Mouse (Mus musculus) midbrain, embryonic 16.5 days (tissue): ENCODE data around the gene Srl. TPM values are rescaled to one million over a fixed set of nuclear protein-coding genes. Genes with fewer than 3 reads are reported as not detected.

ENCODE experiments used
- ATAC-seq: fragments of 200-750 bp; cut with Nextera tagmentation; 2 replicates; pipeline ENCODE4 v1.8.0; 2017; ENCODE audit warnings: moderate TSS enrichment
- H3K27ac ChIP-seq: fragments of 300-500 bp; sonication (generic); 2 replicates; pipeline ENCODE4 v1.5.1; 2014; ENCODE audit warnings: mild to moderate bottlenecking, low read length, mixed read lengths
- H3K27me3 ChIP-seq: fragments of 300-500 bp; sonication (generic); 2 replicates; pipeline ENCODE4 v1.6.1; 2014; ENCODE audit warnings: low read depth, low read length, mixed read lengths; ENCODE audit not compliant: control insufficient read depth, insufficient read depth
- H3K36me3 ChIP-seq: fragments of 300-500 bp; sonication (generic); 2 replicates; pipeline ENCODE4 v1.6.1; 2014; ENCODE audit warnings: mild to moderate bottlenecking, low read length, moderate library complexity, mixed read lengths; ENCODE audit not compliant: control insufficient read depth, insufficient read depth
- H3K4me1 ChIP-seq: fragments of 300-500 bp; sonication (generic); 2 replicates; pipeline ENCODE4 v1.6.1; 2014; ENCODE audit warnings: mild to moderate bottlenecking, low read length, mixed read lengths; ENCODE audit not compliant: control insufficient read depth, insufficient read depth
- H3K4me2 ChIP-seq: fragments of 300-500 bp; sonication (generic); 2 replicates; pipeline ENCODE4 v1.6.1; 2014; ENCODE audit warnings: mild to moderate bottlenecking, low read length, mixed read lengths
- H3K4me3 ChIP-seq: fragments of 300-500 bp; sonication (generic); 2 replicates; pipeline ENCODE4 v1.5.1; 2014; ENCODE audit warnings: low read depth, mild to moderate bottlenecking, low read length, moderate library complexity, mixed read lengths
- H3K9ac ChIP-seq: fragments of 300-500 bp; sonication (generic); 2 replicates; pipeline ENCODE4 v1.6.1; 2014; ENCODE audit warnings: low read depth, low read length, mixed read lengths
- H3K9me3 ChIP-seq: fragments of 300-500 bp; sonication (generic); replicated peaks from 2 replicates; pipeline ENCODE4 v1.6.1; 2014; ENCODE audit warnings: mild to moderate bottlenecking, low read length, mixed read lengths; ENCODE audit not compliant: control insufficient read depth, poor library complexity, severe bottlenecking
- WGBS: fragments of 180-500 bp; shearing (Covaris S2); extraction: QIAGEN DNeasy Blood & Tissue Kit; methylation state at CpG from one replicate; pipeline ENCODE4 v1.1.7; 2014; 5-methylcytosine and 5-hydroxymethylcytosine counted together
- polyA plus RNA-seq: library from polyadenylated mRNA; unstranded; fragments of >200 nt; fragmentation: Nextera tagmentation; extraction: Ambion mirVana; gene quantifications from 2 replicates; pipeline ENCODE4 v1.2.1, GENCODE M21; 2015

Srl gene
- polyA plus RNA-seq, 1 experiment from 2014 or later = 23.0 TPM

- Histone ChIP-seq H3K27ac (no peak overlapping the region), H3K9me3 (no peaks in the 10 kb centered on the region), H3K36me3 (no peaks in the 10 kb centered on the region), H3K4me2 (no peak overlapping the region), H3K27me3 (no peaks in the 10 kb centered on the region), H3K4me1 (no peaks in the 10 kb centered on the region), H3K9ac (no peak overlapping the region), H3K4me3 (no peak overlapping the region)
- 89% methylated on average over 5 of the region's 5 CpGs for WGBS
- ATAC-seq = no peak
These were observed 111.4 kb downstream of the Srl start for GRCm38 (mm10) chr16:4430232-4430631.

Other genes with a start within 250 kb of the Srl start
- 4.0 and 4.3 TPM in 2 replicates for gene Adcy9, start 121.3 kb downstream of the Srl start, polyA plus RNA-seq
- 8.0 and 9.1 TPM in 2 replicates for gene Tfap4, start 18.0 kb upstream of the Srl start, polyA plus RNA-seq
- gene Glis2, start 52.9 kb upstream of the Srl start, polyA plus RNA-seq = 13.0 and 14.0 TPM in 2 replicates
- 144 and 153 TPM in 2 replicates for gene Pam16, start 83.2 kb upstream of the Srl start, polyA plus RNA-seq
- 4.2 and 4.3 TPM in 2 replicates for gene Vasn, start 98.1 kb upstream of the Srl start, polyA plus RNA-seq
- gene Dnaja3, start 98.2 kb upstream of the Srl start, polyA plus RNA-seq = 69.2 and 70.2 TPM in 2 replicates
- gene Coro7, start 138.0 kb upstream of the Srl start, polyA plus RNA-seq = 32.6 and 36.4 TPM in 2 replicates
- gene Nmral1, start 177.5 kb upstream of the Srl start, polyA plus RNA-seq = 65.9 and 76.5 TPM in 2 replicates
- gene Hmox2, start 184.5 kb upstream of the Srl start, polyA plus RNA-seq = 92.7 and 102 TPM in 2 replicates
- 117 and 127 TPM in 2 replicates for gene Cdip1, start 248.5 kb upstream of the Srl start, polyA plus RNA-seq